Mouse (Mus musculus) forebrain, postnatal 0 days (tissue): ENCODE measurements around the gene Prr13. TPM values are rescaled to one million over a fixed set of nuclear protein-coding genes. Genes with fewer than 3 reads are reported as not detected.

Experiments used
- ATAC-seq: fragments of 200-750 bp; cut with Nextera tagmentation; 2 replicates; pipeline ENCODE4 v1.8.0; 2017; ENCODE audit warnings: mild to moderate bottlenecking, moderate library complexity
- DNase-seq: peaks from one replicate; pipeline ENCODE4 v3.0.0-alpha.2; 2015
- H3K27ac ChIP-seq: fragments of 300-500 bp; sonication (generic); 2 replicates; pipeline ENCODE4 v1.5.1; 2014; ENCODE audit warnings: low read depth, mild to moderate bottlenecking, antibody characterized with exemption, low read length, moderate library complexity, mixed read lengths
- H3K27me3 ChIP-seq: fragments of 300-500 bp; sonication (generic); 2 replicates; pipeline ENCODE4 v1.6.1; 2014; ENCODE audit warnings: mild to moderate bottlenecking, low read length, mixed read lengths; ENCODE audit not compliant: insufficient read depth
- H3K36me3 ChIP-seq: fragments of 300-500 bp; sonication (generic); 2 replicates; pipeline ENCODE4 v1.6.1; 2014; ENCODE audit warnings: mild to moderate bottlenecking, moderate library complexity; ENCODE audit not compliant: insufficient read depth
- H3K4me1 ChIP-seq: fragments of 300-500 bp; sonication (generic); 2 replicates; pipeline ENCODE4 v1.6.1; 2014; ENCODE audit warnings: antibody characterized with exemption; ENCODE audit not compliant: insufficient read depth
- H3K4me2 ChIP-seq: fragments of 300-500 bp; sonication (generic); 2 replicates; pipeline ENCODE4 v1.6.1; 2014; ENCODE audit warnings: low read depth, mild to moderate bottlenecking, moderate library complexity
- H3K4me3 ChIP-seq: fragments of 300-500 bp; sonication (generic); 2 replicates; pipeline ENCODE4 v1.5.1; 2014; ENCODE audit warnings: low read depth, low read length, mixed read lengths
- H3K9ac ChIP-seq: fragments of 300-500 bp; sonication (generic); 2 replicates; pipeline ENCODE4 v1.6.1; 2014; ENCODE audit warnings: mild to moderate bottlenecking
- H3K9me3 ChIP-seq: fragments of 300-500 bp; sonication (generic); 2 replicates; pipeline ENCODE4 v1.6.1; 2016; ENCODE audit warnings: low read length
- CTCF ChIP-seq: sonication (generic); IDR thresholded peaks from 2 replicates; pipeline ENCODE4 v1.5.1; 2016; ENCODE audit warnings: antibody characterized with exemption, control low read depth, low read depth
- WGBS: fragments of 180-500 bp; shearing (Covaris S2); extraction: QIAGEN DNeasy Blood & Tissue Kit; methylation state at CpG from one replicate; pipeline ENCODE4 v1.1.7; 2014; 5-methylcytosine and 5-hydroxymethylcytosine counted together
- polyA plus RNA-seq: library from polyadenylated mRNA; unstranded; fragments of >200 nt; fragmentation: Nextera tagmentation; extraction: Ambion mirVana; gene quantifications from 2 replicates; pipeline ENCODE4 v1.2.1, GENCODE M21; 2015
- total RNA-seq: library from RNA; depleted of rRNA; stranded (reverse); fragments of >200 nt; gene quantifications from 2 replicates; pipeline ENCODE4 v1.2.3, GENCODE M21; 2014

Prr13 gene
- total and polyA plus RNA-seq, 2 experiments from 2014 or later: 21.5 to 90.9 TPM

GRCm38 (mm10) chr15:102487664-102488063 is 28.8 kb downstream of the Prr13 start:
- H3K4me3 ChIP-seq: no peak overlapping the region
- no peaks in the 10 kb centered on the region for H3K4me1 ChIP-seq
- no peak overlapping the region for H3K4me2 ChIP-seq
- no peak overlapping the region for H3K9ac ChIP-seq
- no peaks in the 10 kb centered on the region for H3K9me3 ChIP-seq
- no peak overlapping the region for H3K27ac ChIP-seq
- H3K27me3 ChIP-seq: no peaks in the 10 kb centered on the region
- no peak for TF ChIP-seq CTCF
- H3K36me3 ChIP-seq: peaks cover 72% of the 10 kb centered on the region
- DNase-seq: no peak
- WGBS: 86% methylated on average over 1 of the region's 1 CpGs
- ATAC-seq: no peak

- Histone ChIP-seq H3K27ac (no peak overlapping the region), H3K4me3 (no peak overlapping the region), H3K9ac (no peak overlapping the region), H3K9me3 (no peaks in the 10 kb centered on the region), H3K4me2 (no peak overlapping the region), H3K36me3 (peaks cover 79% of the 10 kb centered on the region), H3K27me3 (no peaks in the 10 kb centered on the region), H3K4me1 (no peaks in the 10 kb centered on the region)
- no peak for TF ChIP-seq CTCF
- DNase-seq: no peak
- 77% methylated on average over 3 of the region's 3 CpGs for WGBS
- no peak for ATAC-seq
Observed at GRCm38 (mm10) chr15:102498322-102498721, 39.5 kb downstream of the Prr13 start.

- Histone ChIP-seq H3K27ac (no peak overlapping the region), H3K9ac (no peak overlapping the region), H3K36me3 (peaks cover 82% of the 10 kb centered on the region), H3K27me3 (no peaks in the 10 kb centered on the region), H3K4me1 (no peaks in the 10 kb centered on the region), H3K4me3 (no peak overlapping the region), H3K9me3 (no peaks in the 10 kb centered on the region), H3K4me2 (no peak overlapping the region)
- DNase-seq (no peak), ATAC-seq (no peak)
- TF ChIP-seq CTCF: no peak
- 69% methylated on average over 3 of the region's 3 CpGs for WGBS
Observed at GRCm38 (mm10) chr15:102499370-102499769, 40.5 kb downstream of the Prr13 start.

GRCm38 (mm10) chr15:102499851-102500250 is 41.0 kb downstream of the Prr13 start:
- ATAC-seq: no peak
- H3K4me2 ChIP-seq: no peak overlapping the region
- WGBS: 91% methylated on average over 6 of the region's 6 CpGs

GRCm38 (mm10) chr15:102500479-102500878 is 41.7 kb downstream of the Prr13 start:
- TF ChIP-seq CTCF: no peak
- H3K27me3 ChIP-seq: no peaks in the 10 kb centered on the region

More at GRCm38 (mm10) chr15:102499851-102500250, 41.0 kb downstream of the Prr13 start:
- Histone ChIP-seq H3K9ac (no peak overlapping the region), H3K27ac (no peak overlapping the region), H3K36me3 (peaks cover 84% of the 10 kb centered on the region), H3K9me3 (no peaks in the 10 kb centered on the region), H3K4me3 (no peak overlapping the region), H3K4me1 (no peaks in the 10 kb centered on the region), H3K27me3 (no peaks in the 10 kb centered on the region)
- TF ChIP-seq CTCF: no peak
- no peak for DNase-seq

GRCm38 (mm10) chr15:102501084-102501814 is 42.4 kb downstream of the Prr13 start:
- H3K4me3 ChIP-seq: no peak overlapping the region
- DNase-seq (no peak), ATAC-seq (peak; percentile 21; the same call in 1 of the 2 replicates)
- no peak overlapping the region for H3K4me2 ChIP-seq
- no peak for TF ChIP-seq CTCF
- no peaks in the 10 kb centered on the region for H3K9me3 ChIP-seq
- no peak overlapping the region for H3K9ac ChIP-seq
- 90% methylated on average over 19 of the region's 19 CpGs for WGBS
- H3K4me1 ChIP-seq: no peaks in the 10 kb centered on the region
- no peak overlapping the region for H3K27ac ChIP-seq
- H3K36me3 ChIP-seq: peaks cover 86% of the 10 kb centered on the region
- H3K27me3 ChIP-seq: no peaks in the 10 kb centered on the region

More at GRCm38 (mm10) chr15:102500479-102500878, 41.7 kb downstream of the Prr13 start:
- no peak overlapping the region for H3K9ac ChIP-seq
- H3K4me3 ChIP-seq: no peak overlapping the region
- ATAC-seq (no peak), DNase-seq (no peak)
- no peak overlapping the region for H3K27ac ChIP-seq
- 90% methylated on average over 5 of the region's 5 CpGs for WGBS
- no peaks in the 10 kb centered on the region for H3K4me1 ChIP-seq
- peaks cover 84% of the 10 kb centered on the region for H3K36me3 ChIP-seq
- no peak overlapping the region for H3K4me2 ChIP-seq
- H3K9me3 ChIP-seq: no peaks in the 10 kb centered on the region

- H3K9me3 ChIP-seq: no peaks in the 10 kb centered on the region
- H3K9ac ChIP-seq: no peak overlapping the region
- TF ChIP-seq CTCF: no peak
- no peak for DNase-seq
- no peak overlapping the region for H3K27ac ChIP-seq
- H3K27me3 ChIP-seq: no peaks in the 10 kb centered on the region
- WGBS: 80% methylated on average over 9 of the region's 9 CpGs
- no peak overlapping the region for H3K4me2 ChIP-seq
- no peaks in the 10 kb centered on the region for H3K4me1 ChIP-seq
- ATAC-seq: no peak
- no peak overlapping the region for H3K4me3 ChIP-seq
- H3K36me3 ChIP-seq: peaks cover 86% of the 10 kb centered on the region
Observed at GRCm38 (mm10) chr15:102502254-102502840, 43.5 kb downstream of the Prr13 start.
